Mouse (Mus musculus): ENCODE results near the gene Gm44596.
"Not testable (repeated sequence)": the region's sequence is repeated elsewhere in the genome, so short reads cannot be mapped to it uniquely, and the experiment has no call there.

Gm44596 gene

GRCm38 (mm10) chr6:128380594-128381167 lies 5.4 kb downstream of the Gm44596 start:
- not testable (repeated sequence) for DNase-seq

- DNase-seq: no peak
Measured at GRCm38 (mm10) chr6:128381254-128381653, 6.0 kb downstream of the Gm44596 start.

- DNase-seq: no peak
Measured at GRCm38 (mm10) chr6:128383752-128384151, 8.4 kb downstream of the Gm44596 start.

GRCm38 (mm10) chr6:128385026-128385425 lies 9.7 kb downstream of the Gm44596 start:
- no peak for DNase-seq

GRCm38 (mm10) chr6:128389185-128389584 lies 13.9 kb downstream of the Gm44596 start:
- DNase-seq: no peak

- no peak for DNase-seq
Measured at GRCm38 (mm10) chr6:128390683-128391082, 15.4 kb downstream of the Gm44596 start.

- no peak for DNase-seq
Measured at GRCm38 (mm10) chr6:128397574-128398261, 22.4 kb downstream of the Gm44596 start.

- DNase-seq: no peak
Measured at GRCm38 (mm10) chr6:128398996-128399395, 23.7 kb downstream of the Gm44596 start, which contains the start of gene Nrip2. Gene Nrip2, plus strand, starts transcription at chr6:128399296.

GRCm38 (mm10) chr6:128399421-128400185 lies 24.3 kb downstream of the Gm44596 start:
- no peak for DNase-seq

GRCm38 (mm10) chr6:128404708-128405107 lies 29.4 kb downstream of the Gm44596 start:
- no peak for DNase-seq

- DNase-seq: no peak
Measured at GRCm38 (mm10) chr6:128408544-128409125, 33.3 kb downstream of the Gm44596 start.

- DNase-seq: no peak
Measured at GRCm38 (mm10) chr6:128410305-128410704, 35.0 kb downstream of the Gm44596 start.

- DNase-seq: peak; percentile 61 to 66
Measured at GRCm38 (mm10) chr6:128411115-128411514, 35.8 kb downstream of the Gm44596 start.

GRCm38 (mm10) chr6:128416169-128416568 lies 40.9 kb downstream of the Gm44596 start:
- no peak for DNase-seq

- DNase-seq: no peak
Measured at GRCm38 (mm10) chr6:128418076-128418475, 42.8 kb downstream of the Gm44596 start.

GRCm38 (mm10) chr6:128421036-128421435 lies 45.7 kb downstream of the Gm44596 start:
- DNase-seq: no peak

GRCm38 (mm10) chr6:128421480-128421879 lies 46.2 kb downstream of the Gm44596 start:
- no peak for DNase-seq

GRCm38 (mm10) chr6:128423496-128424268 lies 48.4 kb downstream of the Gm44596 start:
- DNase-seq: no peak

GRCm38 (mm10) chr6:128424269-128425019 lies 49.1 kb downstream of the Gm44596 start, which contains the start of gene Itfg2:
Gene Itfg2, minus strand, starts transcription at chr6:128424931.
- peak; percentile 96 to 97 for DNase-seq

GRCm38 (mm10) chr6:128425046-128425445 lies 49.7 kb downstream of the Gm44596 start:
- no peak for DNase-seq

- peak in 1 of 2 experiments; percentile 36 for DNase-seq
Measured at GRCm38 (mm10) chr6:128427571-128427970, 52.3 kb downstream of the Gm44596 start.

GRCm38 (mm10) chr6:128429300-128429699 lies 54.0 kb downstream of the Gm44596 start:
- DNase-seq: no peak
